Mouse (Mus musculus) spleen, adult 2 months (tissue): ENCODE data around the gene Tpst2. TPM values are rescaled to one million over a fixed set of nuclear protein-coding genes. Genes with fewer than 3 reads are reported as not detected.

Experiments used
- DNase-seq, 2 experiments: peaks; one replicate each; pipeline versions ENCODE4 v3.0.0 to v3.0.0-alpha.2; 2012 to 2021; ENCODE audit warnings: low spot score in 2 of 2, low read depth in 1 of 2
- H3K27ac ChIP-seq: fragments of 200-500 bp; 2 replicates; pipeline ENCODE4 v1.5.1; 2012; ENCODE audit warnings: low read length, inconsistent platforms; ENCODE audit not compliant: insufficient read depth
- H3K27me3 ChIP-seq: fragments of 200-500 bp; 2 replicates; pipeline ENCODE4 v1.6.1; 2012; ENCODE audit warnings: mild to moderate bottlenecking, moderate library complexity, low read length, inconsistent platforms; ENCODE audit not compliant: control insufficient read depth, insufficient read depth
- H3K36me3 ChIP-seq: fragments of 200-500 bp; 2 replicates; pipeline ENCODE4 v1.6.1; 2012; ENCODE audit warnings: mild to moderate bottlenecking, low read length, inconsistent platforms; ENCODE audit not compliant: control insufficient read depth, insufficient read depth
- H3K4me1 ChIP-seq: fragments of 200-500 bp; 2 replicates; pipeline ENCODE4 v1.6.1; 2011; ENCODE audit warnings: inconsistent platforms; ENCODE audit not compliant: control insufficient read depth, insufficient read depth, insufficient read length
- H3K4me3 ChIP-seq: fragments of 200-500 bp; 2 replicates; pipeline ENCODE4 v1.5.1; 2011; ENCODE audit warnings: mild to moderate bottlenecking, inconsistent platforms; ENCODE audit not compliant: insufficient read depth, insufficient read length; ENCODE audit errors: extremely low read depth
- CTCF ChIP-seq: fragments of 200-500 bp; IDR thresholded peaks from 2 replicates; pipeline ENCODE4 v1.5.1; 2011; ENCODE audit warnings: mild to moderate bottlenecking, inconsistent platforms; ENCODE audit not compliant: insufficient read depth, insufficient read length, insufficient replicate concordance; ENCODE audit errors: extremely low read depth
- POLR2A ChIP-seq: fragments of 200-500 bp; IDR thresholded peaks from 2 replicates; pipeline ENCODE4 v1.6.1; 2011; ENCODE audit warnings: low read depth, low read length, inconsistent platforms
- WGBS: fragments of 180-500 bp; shearing (Covaris S2); methylation state at CpG from one replicate; pipeline ENCODE4 v1.1.7; 2018; 5-methylcytosine and 5-hydroxymethylcytosine counted together
- polyA plus RNA-seq: library from polyadenylated mRNA; depleted of rRNA; stranded (reverse); fragments of >200 nt; gene quantifications from 2 replicates; pipeline ENCODE4 v1.2.3, GENCODE M21; 2012

The Tpst2 gene
- polyA plus RNA-seq, 1 experiment: 102 TPM

- TF ChIP-seq CTCF (no peak), POLR2A (no peak)
- Histone ChIP-seq H3K4me3 (no peak overlapping the region), H3K4me1 (peaks cover 5% of the 10 kb centered on the region; the same call in 1 of the 2 replicates), H3K27me3 (no peaks in the 10 kb centered on the region), H3K27ac (no peak overlapping the region), H3K36me3 (peaks cover 3% of the 10 kb centered on the region; the same call in 1 of the 2 replicates)
- WGBS: 86% methylated on average over 5 of the region's 5 CpGs
- DNase-seq: no peak
These were observed 43.9 kb downstream of the Tpst2 start for GRCm38 (mm10) chr5:112320379-112320778.

DNA sequence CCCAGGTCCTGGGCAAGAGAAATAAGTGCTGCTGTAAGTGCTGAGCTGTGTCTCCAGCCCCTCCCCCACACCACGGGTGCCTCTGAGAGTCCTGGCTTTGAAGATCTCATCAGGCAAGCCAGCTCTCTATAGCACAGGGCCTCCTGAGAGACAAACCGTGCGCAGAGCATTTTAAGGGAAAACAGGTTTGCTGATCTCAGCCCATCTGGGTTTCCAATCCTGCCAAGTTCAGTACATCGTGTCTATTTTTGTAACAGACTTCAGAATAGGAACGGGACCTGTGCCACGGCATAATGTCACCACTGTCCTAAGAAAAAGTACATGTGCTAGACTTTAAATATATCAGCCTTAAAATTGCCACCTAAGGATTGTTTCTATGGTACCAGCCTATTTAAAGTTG lies 44.4 kb downstream of the Tpst2 start:
- no peaks in the 10 kb centered on the region for H3K36me3 ChIP-seq
- peaks cover 7% of the 10 kb centered on the region; the same call in 1 of the 2 replicates for H3K4me1 ChIP-seq
- H3K4me3 ChIP-seq: no peak overlapping the region
- WGBS: 79% methylated on average over 6 of the region's 6 CpGs
- H3K27ac ChIP-seq: no peak overlapping the region
- H3K27me3 ChIP-seq: no peaks in the 10 kb centered on the region
- DNase-seq: no peak
- TF ChIP-seq CTCF (no peak), POLR2A (no peak)

DNA sequence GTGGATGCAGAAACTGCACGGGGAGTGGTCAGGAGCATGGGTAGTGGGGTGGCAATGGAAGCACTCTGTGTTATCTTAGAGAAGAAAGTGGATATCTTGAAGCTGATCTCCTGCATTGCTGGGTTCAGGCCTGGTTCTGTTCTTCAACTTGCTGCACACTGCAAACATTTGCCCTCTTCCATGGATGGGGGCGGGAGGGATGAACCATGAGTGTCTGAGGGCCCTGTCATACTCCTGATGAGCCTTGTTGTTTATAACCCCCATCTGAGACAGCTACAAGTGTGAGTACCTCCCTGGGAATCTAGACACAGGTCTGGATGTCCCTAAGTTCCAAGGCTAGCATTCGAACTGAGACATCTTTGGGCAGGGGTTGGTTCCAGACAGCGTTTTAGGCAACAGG lies 44.9 kb downstream of the Tpst2 start:
- Histone ChIP-seq H3K27me3 (no peaks in the 10 kb centered on the region), H3K4me1 (peaks cover 7% of the 10 kb centered on the region; the same call in 1 of the 2 replicates)
- 88% methylated on average over 4 of the region's 4 CpGs for WGBS

DNA sequence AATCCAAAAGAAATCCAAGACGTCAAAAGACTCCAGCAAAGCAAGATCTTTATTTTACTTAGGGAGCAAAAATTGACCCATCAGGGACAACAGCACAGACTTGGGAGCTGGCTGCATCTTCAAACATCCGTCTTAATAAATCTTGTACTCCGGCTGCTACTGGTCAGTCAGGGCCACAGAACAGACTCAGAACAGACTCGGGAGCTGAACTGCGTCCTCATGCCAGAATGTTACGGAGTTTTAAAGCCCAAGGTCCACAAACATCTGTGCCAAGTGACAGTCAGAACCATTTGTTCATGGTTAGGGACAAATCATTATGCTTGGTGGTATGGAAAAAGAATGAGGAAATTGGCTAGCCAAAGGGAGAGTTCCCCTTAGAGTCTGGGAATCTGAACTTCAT lies 46.8 kb downstream of the Tpst2 start:
- 94% methylated on average over 6 of the region's 6 CpGs for WGBS
- DNase-seq: no peak
- no peak overlapping the region for H3K4me3 ChIP-seq
- H3K36me3 ChIP-seq: peaks cover 5% of the 10 kb centered on the region
- peaks cover 7% of the 10 kb centered on the region; the same call in 1 of the 2 replicates for H3K4me1 ChIP-seq
- no peak for TF ChIP-seq POLR2A
- TF ChIP-seq CTCF: no peak
- H3K27ac ChIP-seq: no peak overlapping the region
- no peaks in the 10 kb centered on the region for H3K27me3 ChIP-seq

More for the DNA sequence above, 44.9 kb downstream of the Tpst2 start:
- Histone ChIP-seq H3K4me3 (no peak overlapping the region), H3K36me3 (no peaks in the 10 kb centered on the region), H3K27ac (no peak overlapping the region)
- TF ChIP-seq POLR2A: no peak
- TF ChIP-seq CTCF: no peak
- no peak for DNase-seq

GRCm38 (mm10) chr5:112324637-112325545 lies 48.4 kb downstream of the Tpst2 start:
- WGBS: 3% methylated on average over 24 of the region's 24 CpGs
- H3K4me3 ChIP-seq: peak overlapping the region; percentile 57; the same call in 1 of the 2 replicates
- H3K27me3 ChIP-seq: no peaks in the 10 kb centered on the region
- peak; percentile 49 to 60 for DNase-seq
- H3K36me3 ChIP-seq: peaks cover 17% of the 10 kb centered on the region
- TF ChIP-seq POLR2A (peak; percentile 16; the same call in 1 of the 2 replicates), CTCF (no peak)
- peaks cover 7% of the 10 kb centered on the region; the same call in 1 of the 2 replicates for H3K4me1 ChIP-seq
- H3K27ac ChIP-seq: peak overlapping the region; percentile 66; the same call in 1 of the 2 replicates

- H3K36me3 ChIP-seq: peaks cover 22% of the 10 kb centered on the region
- peak within 1 kb of the TSS; percentile 92 for H3K4me3 ChIP-seq
- H3K27ac ChIP-seq: peak within 1 kb of the TSS; percentile 63
- peaks cover 7% of the 10 kb centered on the region; the same call in 1 of the 2 replicates for H3K4me1 ChIP-seq
- DNase-seq: peak; percentile 78 to 93
- 5% methylated on average over 48 of the region's 48 CpGs for WGBS
- TF ChIP-seq POLR2A (0 out of 2 replicates have a peak, but pooled peaks have one; percentile 39), CTCF (no peak)
- H3K27me3 ChIP-seq: no peaks in the 10 kb centered on the region
These were observed 49.3 kb downstream of the Tpst2 start, which contains the start of gene Tfip11 for GRCm38 (mm10) chr5:112325546-112326445. TSS of gene Tfip11 (plus strand) at chr5:112326358.
